Mouse (Mus musculus) bone marrow, adult 2 months (tissue): ENCODE data around the gene Cisd3. TPM values are rescaled to one million over a fixed set of nuclear protein-coding genes. Genes with fewer than 3 reads are reported as not detected.

Source experiments
- H3K27ac ChIP-seq: fragments of 200-500 bp; 2 replicates; pipeline ENCODE4 v1.5.1; 2012; ENCODE audit warnings: low read depth, mild to moderate bottlenecking, control low read depth, inconsistent platforms, low read length; ENCODE audit not compliant: control insufficient read depth, poor library complexity, insufficient read depth
- H3K4me1 ChIP-seq: fragments of 200-500 bp; 2 replicates; pipeline ENCODE4 v1.6.1; 2011; ENCODE audit warnings: low read length; ENCODE audit not compliant: control insufficient read depth, insufficient read depth
- H3K4me3 ChIP-seq: fragments of 200-500 bp; replicated peaks from 2 replicates; pipeline ENCODE3; 2011; ENCODE audit warnings: mild to moderate bottlenecking, low read depth, low read length, control low read depth; ENCODE audit not compliant: control insufficient read depth
- CTCF ChIP-seq: fragments of 200-500 bp; IDR thresholded peaks from 2 replicates; pipeline ENCODE4 v1.5.1; 2011; ENCODE audit warnings: low read length, control low read depth; ENCODE audit not compliant: control insufficient read depth, insufficient read depth
- POLR2A ChIP-seq: fragments of 200-500 bp; IDR thresholded peaks from 2 replicates; pipeline ENCODE4 v1.6.1; 2011; ENCODE audit warnings: low read depth, mild to moderate bottlenecking, control low read depth, low read length, borderline replicate concordance; ENCODE audit not compliant: control insufficient read depth
- WGBS: fragments of 180-500 bp; shearing (Covaris S2); methylation state at CpG from one replicate; pipeline ENCODE4 v1.1.7; 2018; 5-methylcytosine and 5-hydroxymethylcytosine counted together
- polyA plus RNA-seq: library from polyadenylated mRNA; stranded (reverse); fragments of >200 nt; gene quantifications from 2 replicates; pipeline ENCODE4 v1.2.4, GENCODE M21; 2011; ENCODE audit warnings: low replicate concordance; ENCODE audit not compliant: missing spikeins, insufficient read depth, insufficient read length

Cisd3 gene
- polyA plus RNA-seq, 1 experiment = 76.0 TPM

DNA sequence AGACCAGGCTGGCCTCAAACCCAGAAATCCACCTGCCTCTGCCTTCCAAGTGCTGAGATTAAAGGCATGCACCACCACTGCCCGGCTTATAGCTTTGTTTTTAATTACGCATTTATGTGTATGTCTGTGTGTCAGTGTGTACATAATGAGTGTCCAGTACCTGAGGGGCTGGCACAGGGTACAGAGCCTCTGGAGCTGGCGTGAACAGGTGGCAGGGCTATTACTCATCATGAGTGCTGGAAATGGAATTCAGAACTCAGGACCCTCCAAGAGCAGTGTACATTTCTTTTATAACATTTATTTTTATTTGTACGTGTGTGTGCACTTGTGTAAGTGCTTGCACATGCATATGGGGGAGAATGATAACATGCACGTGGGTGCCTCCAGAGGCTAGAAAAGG, 51.0 kb downstream of the Cisd3 start:
- Histone ChIP-seq H3K27ac (no peak overlapping the region), H3K4me1 (peaks cover 2% of the 10 kb centered on the region), H3K4me3 (no peak overlapping the region)
- TF ChIP-seq CTCF = no peak
- no peak for TF ChIP-seq POLR2A
- WGBS = 84% methylated on average over 5 of the region's 5 CpGs

DNA sequence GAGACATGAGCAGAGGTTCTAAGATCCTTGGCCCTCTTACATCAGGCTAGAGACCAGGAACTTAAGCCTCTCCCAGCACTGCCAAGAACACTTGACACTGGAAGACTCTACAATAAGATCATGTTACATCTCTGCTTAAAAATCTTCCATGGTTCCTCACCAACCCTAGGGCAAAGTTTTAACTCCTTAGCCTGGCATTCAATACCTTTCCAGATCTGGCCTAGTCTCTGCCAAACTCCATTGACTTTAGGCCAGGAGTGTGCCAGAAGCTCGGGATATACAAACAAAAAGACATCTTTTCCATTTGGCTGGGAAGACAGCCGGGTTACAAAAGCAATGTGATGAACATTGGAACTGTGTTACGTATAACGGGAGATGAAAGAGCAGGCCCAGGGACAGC, 52.0 kb downstream of the Cisd3 start:
- TF ChIP-seq CTCF (no peak), POLR2A (no peak)
- H3K4me1 ChIP-seq = peaks cover 4% of the 10 kb centered on the region
- no peak overlapping the region for H3K27ac ChIP-seq
- WGBS = 86% methylated on average over 4 of the region's 4 CpGs
- no peak overlapping the region for H3K4me3 ChIP-seq

Other genes starting within 250 kb of the Cisd3 start
- not detected in 2 replicates for gene 4933428G20Rik, start 185.5 kb upstream of the Cisd3 start, polyA plus RNA-seq
- gene Srcin1, start 109.6 kb upstream of the Cisd3 start, polyA plus RNA-seq = 0.23 and 0.57 TPM in 2 replicates
- 0.41 and 6.1 TPM in 2 replicates for gene Epop, start 56.1 kb upstream of the Cisd3 start, polyA plus RNA-seq
- gene Mllt6, start 22.4 kb upstream of the Cisd3 start, polyA plus RNA-seq = 13.0 and 23.7 TPM in 2 replicates
- 7.0 and 10.7 TPM in 2 replicates for gene Pcgf2, start 14.7 kb downstream of the Cisd3 start, polyA plus RNA-seq
- gene Psmb3, start 17.6 kb downstream of the Cisd3 start, polyA plus RNA-seq = 138 and 152 TPM in 2 replicates
- 9.5 and 11.7 TPM in 2 replicates for gene Pip4k2b, start 58.9 kb downstream of the Cisd3 start, polyA plus RNA-seq
- 10.4 and 11.7 TPM in 2 replicates for gene Cwc25, start 80.7 kb downstream of the Cisd3 start, polyA plus RNA-seq
- gene 1700001P01Rik, start 90.1 kb downstream of the Cisd3 start, polyA plus RNA-seq = not detected in 2 replicates
- 550 and 853 TPM in 2 replicates for gene Rpl23, start 96.6 kb downstream of the Cisd3 start, polyA plus RNA-seq
- 48.1 and 99.2 TPM in 2 replicates for gene Lasp1, start 113.2 kb downstream of the Cisd3 start, polyA plus RNA-seq
- gene B230217C12Rik, start 155.0 kb downstream of the Cisd3 start, polyA plus RNA-seq = not detected in 2 replicates
- gene Fbxo47, start 198.3 kb downstream of the Cisd3 start, polyA plus RNA-seq = not detected in 2 replicates